Mouse (Mus musculus) G1E (cell line): Measurements from ENCODE around the gene Tmub2.

Experiments
- CTCF ChIP-seq: IDR thresholded peaks from 2 replicates; pipeline ENCODE4 v1.5.1; 2012; ENCODE audit warnings: low read depth, low read length, inconsistent platforms, mixed read lengths
- GATA1 ChIP-seq: IDR thresholded peaks from 2 replicates; pipeline ENCODE4 v1.6.1; 2012; ENCODE audit warnings: borderline replicate concordance, low read length, inconsistent platforms, mixed read lengths

GRCm38 (mm10) chr11:102317901-102318575, 33.3 kb downstream of the Tmub2 start:
- TF ChIP-seq CTCF (no peak), GATA1 (no peak)
